ENCODE assay signal across 22 mouse cellular contexts in genomic region chr2:172842306-172842705, GRCm38 (mm10).
DNase-seq lines count a peak whose midpoint lies in the region; ATAC-seq lines count a peak whose summit lies in the region.
"Had no signal": no experiment of that assay in that cellular context is flagged by ENCODE, and none has a peak within 500 bp of the region (broad histone marks: within the 10 kb centered on the region; RNA-seq: fewer than 3 reads in every experiment).

No protein-coding gene starts in this region.

- no peak for DNase-seq in kidney, adult 18-20 months
- no peak for DNase-seq in kidney, postnatal 36 days
- DNase-seq in urinary bladder, postnatal 25 days (ENCODE audit: low spot score), result no peak
- DNase-seq: adrenal gland, adult 2 months; adrenal gland, postnatal 10 days; adrenal gland, postnatal 25 days; cerebellum, adult 11 months; cerebellum, adult 18-20 months; cerebellum, adult 8-10 months; cerebellum, adult 9-11 months; cerebellum, postnatal 14 days; cerebellum, postnatal 36 days; embryo, embryonic 11 days had no signal

- H3K9me3 ChIP-seq in kidney, embryonic 14.5 days (ENCODE audit: control insufficient read depth, low read length), result no peaks in the 10 kb centered on the region
- no peaks in the 10 kb centered on the region for H3K9me3 ChIP-seq in kidney, embryonic 16.5 days (ENCODE audit: low read length)
- H3K9me3 ChIP-seq in intestine, embryonic 16.5 days (ENCODE audit: control insufficient read depth, low read length), result no peaks in the 10 kb centered on the region
- H3K9me3 ChIP-seq: embryonic facial prominence, embryonic 13.5 days; embryonic facial prominence, embryonic 15.5 days; forebrain, embryonic 10.5 days; forebrain, embryonic 12.5 days had no signal

- H3K4me2 ChIP-seq in kidney, embryonic 14.5 days (replicated peaks; ENCODE audit: low read depth, low read length), result no peak overlapping the region
- no peak overlapping the region for H3K4me2 ChIP-seq in kidney, embryonic 16.5 days (replicated peaks; ENCODE audit: low read depth, low read length)
- H3K4me2 ChIP-seq in intestine, embryonic 16.5 days (ENCODE audit: low read depth, low read length), result no peak overlapping the region
- H3K4me2 ChIP-seq: embryonic facial prominence, embryonic 13.5 days; embryonic facial prominence, embryonic 15.5 days; forebrain, embryonic 12.5 days had no signal

- WGBS in kidney, embryonic 14.5 days, result 10% methylated on average over 4 of the region's 4 CpGs
- 14% methylated on average over 4 of the region's 4 CpGs for WGBS in kidney, embryonic 16.5 days
- WGBS in intestine, embryonic 16.5 days, result 71% methylated on average over 4 of the region's 4 CpGs

- peaks cover 56% of the 10 kb centered on the region for H3K4me1 ChIP-seq in kidney, embryonic 14.5 days (ENCODE audit: control insufficient read depth, insufficient read depth, low read length)
- peaks cover 48% of the 10 kb centered on the region for H3K4me1 ChIP-seq in kidney, embryonic 16.5 days (ENCODE audit: insufficient read depth, low read length)
- H3K4me1 ChIP-seq in intestine, embryonic 16.5 days (ENCODE audit: control insufficient read depth, insufficient read depth, low read length), result peaks cover 19% of the 10 kb centered on the region

- no peak overlapping the region for H3K4me3 ChIP-seq in kidney, embryonic 14.5 days (ENCODE audit: low read length)
- H3K4me3 ChIP-seq in kidney, embryonic 16.5 days (ENCODE audit: low read length), result no peak overlapping the region
- no peak overlapping the region for H3K4me3 ChIP-seq in intestine, embryonic 16.5 days (ENCODE audit: low read length)
- H3K4me3 ChIP-seq: embryonic facial prominence, embryonic 13.5 days; embryonic facial prominence, embryonic 15.5 days; erythroblast, embryonic 14.5 days; forebrain, embryonic 10.5 days; forebrain, embryonic 12.5 days had no signal

- no peak overlapping the region for H3K9ac ChIP-seq in kidney, embryonic 14.5 days (ENCODE audit: low read depth, low read length)
- H3K9ac ChIP-seq in kidney, embryonic 16.5 days (replicated peaks; ENCODE audit: low read length), result no peak overlapping the region
- H3K9ac ChIP-seq in intestine, embryonic 16.5 days (ENCODE audit: low read depth, low read length), result no peak overlapping the region
- H3K9ac ChIP-seq: embryonic facial prominence, embryonic 13.5 days; embryonic facial prominence, embryonic 15.5 days; forebrain, embryonic 12.5 days had no signal

- peak; percentile 82 for ATAC-seq in kidney, embryonic 14.5 days (ENCODE audit: low FRiP score, low TSS enrichment)
- ATAC-seq in kidney, embryonic 16.5 days (ENCODE audit: low FRiP score, low TSS enrichment), result peak; percentile 53
- no peak for ATAC-seq in intestine, embryonic 16.5 days
- ATAC-seq: forebrain, embryonic 14.5 days had no signal

- no peaks in the 10 kb centered on the region for H3K36me3 ChIP-seq in kidney, embryonic 14.5 days (ENCODE audit: control insufficient read depth, insufficient read depth, low read length)
- no peaks in the 10 kb centered on the region for H3K36me3 ChIP-seq in kidney, embryonic 16.5 days (ENCODE audit: insufficient read depth, low read length)
- no peaks in the 10 kb centered on the region for H3K36me3 ChIP-seq in intestine, embryonic 16.5 days (ENCODE audit: control insufficient read depth, insufficient read depth, low read length)
- H3K36me3 ChIP-seq: embryonic facial prominence, embryonic 13.5 days; embryonic facial prominence, embryonic 15.5 days; forebrain, embryonic 10.5 days; forebrain, embryonic 12.5 days had no signal

- no peaks in the 10 kb centered on the region for H3K27me3 ChIP-seq in kidney, embryonic 14.5 days (ENCODE audit: control insufficient read depth, insufficient read depth, low read length)
- no peaks in the 10 kb centered on the region for H3K27me3 ChIP-seq in kidney, embryonic 16.5 days (ENCODE audit: insufficient read depth, low read length)
- no peaks in the 10 kb centered on the region for H3K27me3 ChIP-seq in intestine, embryonic 16.5 days (replicated peaks; ENCODE audit: control insufficient read depth, insufficient read depth, low read length)
- H3K27me3 ChIP-seq: embryonic facial prominence, embryonic 13.5 days; embryonic facial prominence, embryonic 15.5 days; forebrain, embryonic 12.5 days had no signal

- no peak overlapping the region for H3K27ac ChIP-seq in kidney, embryonic 14.5 days (ENCODE audit: low read depth, low read length)
- peak overlapping the region; percentile 2; the same call in 1 of the 2 replicates for H3K27ac ChIP-seq in kidney, embryonic 16.5 days (ENCODE audit: low read length)
- peak overlapping the region; percentile 14; the same call in 1 of the 2 replicates for H3K27ac ChIP-seq in intestine, embryonic 16.5 days (ENCODE audit: low read length)
- H3K27ac ChIP-seq: embryonic facial prominence, embryonic 13.5 days; embryonic facial prominence, embryonic 15.5 days; forebrain, embryonic 10.5 days; forebrain, embryonic 12.5 days had no signal
